Mouse (Mus musculus) midbrain, embryonic 13.5 days (tissue): Measurements from ENCODE around the gene H2al2c. TPM values are rescaled to one million over a fixed set of nuclear protein-coding genes. Genes with fewer than 3 reads are reported as not detected.
"Not testable (repeated sequence)": the region's sequence is repeated elsewhere in the genome, so short reads cannot be mapped to it uniquely, and the experiment has no call there.

Experiments used
- ATAC-seq: fragments of 200-750 bp; cut with Nextera tagmentation; 2 replicates; pipeline ENCODE4 v1.8.0; 2017; ENCODE audit warnings: mild to moderate bottlenecking, moderate TSS enrichment, moderate library complexity
- H3K27ac ChIP-seq: fragments of 300-500 bp; sonication (generic); 2 replicates; pipeline ENCODE4 v1.5.1; 2015; ENCODE audit warnings: inconsistent platforms, mild to moderate bottlenecking, moderate library complexity
- H3K27me3 ChIP-seq: fragments of 300-500 bp; sonication (generic); 2 replicates; pipeline ENCODE4 v1.6.1; 2015; ENCODE audit warnings: mild to moderate bottlenecking, inconsistent platforms
- H3K36me3 ChIP-seq: fragments of 300-500 bp; sonication (generic); 2 replicates; pipeline ENCODE4 v1.6.1; 2015; ENCODE audit warnings: mild to moderate bottlenecking, inconsistent platforms
- H3K4me1 ChIP-seq: fragments of 300-500 bp; sonication (generic); replicated peaks from 2 replicates; pipeline ENCODE4 v1.6.1; 2015; ENCODE audit warnings: inconsistent platforms
- H3K4me2 ChIP-seq: fragments of 300-500 bp; sonication (generic); replicated peaks from 2 replicates; pipeline ENCODE4 v1.6.1; 2015; ENCODE audit warnings: moderate library complexity, mild to moderate bottlenecking, inconsistent platforms
- H3K4me3 ChIP-seq: fragments of 300-500 bp; sonication (generic); replicated peaks from 2 replicates; pipeline ENCODE4 v1.5.1; 2015; ENCODE audit warnings: mild to moderate bottlenecking, inconsistent platforms
- H3K9ac ChIP-seq: fragments of 300-500 bp; sonication (generic); replicated peaks from 2 replicates; pipeline ENCODE4 v1.6.1; 2015; ENCODE audit warnings: mild to moderate bottlenecking, inconsistent platforms
- H3K9me3 ChIP-seq: fragments of 300-500 bp; sonication (generic); 2 replicates; pipeline ENCODE4 v1.6.1; 2016; ENCODE audit warnings: mild to moderate bottlenecking, inconsistent platforms
- WGBS: fragments of 180-500 bp; shearing (Covaris S2); methylation state at CpG from one replicate; pipeline ENCODE4 v1.1.7; 2015; 5-methylcytosine and 5-hydroxymethylcytosine counted together
- polyA plus RNA-seq: library from polyadenylated mRNA; unstranded; fragments of >200 nt; fragmentation: Nextera tagmentation; extraction: Ambion mirVana; gene quantifications from 2 replicates; pipeline ENCODE4 v1.2.1, GENCODE M21; 2015

The H2al2c gene
- not detected in 2 replicates for polyA plus RNA-seq

DNA sequence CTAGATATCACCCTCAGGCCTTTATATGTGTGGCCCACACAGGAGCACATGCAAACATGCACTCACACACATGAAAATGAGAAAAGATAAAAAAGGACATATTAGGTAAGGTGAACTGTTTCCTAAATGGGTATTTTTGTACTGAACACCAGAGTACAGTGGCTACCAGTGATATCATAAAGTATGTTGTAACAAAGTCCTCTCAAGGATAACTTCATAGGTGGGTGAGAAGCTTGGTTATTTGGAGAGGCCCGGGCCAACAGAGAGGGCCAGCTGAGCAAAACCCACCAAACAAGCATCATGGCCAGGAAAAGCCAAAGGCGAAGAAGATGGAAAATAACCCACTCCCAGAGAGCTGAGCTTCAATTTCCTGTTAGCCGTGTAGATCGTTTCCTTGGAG is at the start of gene H2al2c:
Gene H2al2c, plus strand, starts transcription at position 301 of the 400 bp plus-strand sequence.
- H3K9me3 ChIP-seq, ATAC-seq, H3K4me2 ChIP-seq, H3K4me3 ChIP-seq, H3K9ac ChIP-seq, H3K27me3 ChIP-seq, H3K27ac ChIP-seq, H3K36me3 ChIP-seq, H3K4me1 ChIP-seq: not testable (repeated sequence)
- no CpG with 5 or more reads among the region's 4 CpGs for WGBS

Other genes starting within 250 kb of the H2al2c start
- not detected in 2 replicates for gene Sry, start 64.6 kb downstream of the H2al2c start, polyA plus RNA-seq
- gene H2al2b, start 121.6 kb downstream of the H2al2c start, polyA plus RNA-seq = not detected in 2 replicates
- gene Gm4064, start 197.1 kb downstream of the H2al2c start, polyA plus RNA-seq = not detected in 2 replicates
- gene Rbmy, start 231.6 kb downstream of the H2al2c start, polyA plus RNA-seq = not detected in 2 replicates
- not detected in 2 replicates for gene Gm10256, start 231.6 kb downstream of the H2al2c start, polyA plus RNA-seq